Mouse (Mus musculus) embryo, embryonic 10 days (tissue): ENCODE data around the gene Gpr55.
A peak's percentile ranks its signal among the peaks of the same experiment; 100 is the strongest.

ENCODE experiments used
- DNase-seq: peaks from one replicate; pipeline ENCODE4 v3.0.0-alpha.2; 2015; ENCODE audit warnings: low spot score

The Gpr55 gene

GRCm38 (mm10) chr1:85915890-85916289, 44.9 kb downstream of the Gpr55 start:
- no peak for DNase-seq

GRCm38 (mm10) chr1:85913078-85913755, 47.6 kb downstream of the Gpr55 start:
- no peak for DNase-seq

- DNase-seq, result no peak
Measured at GRCm38 (mm10) chr1:85908754-85909590, 51.8 kb downstream of the Gpr55 start.

- DNase-seq, result no peak
Measured at GRCm38 (mm10) chr1:85906892-85907291, 53.9 kb downstream of the Gpr55 start.

GRCm38 (mm10) chr1:85902108-85902561, 58.7 kb downstream of the Gpr55 start:
- no peak for DNase-seq

- DNase-seq, result no peak
Measured at GRCm38 (mm10) chr1:85901516-85902107, 59.2 kb downstream of the Gpr55 start.

- DNase-seq, result no peak
Measured at GRCm38 (mm10) chr1:85900521-85901333, 60.1 kb downstream of the Gpr55 start.

GRCm38 (mm10) chr1:85899388-85899761, 61.4 kb downstream of the Gpr55 start:
- peak; percentile 25 for DNase-seq

GRCm38 (mm10) chr1:85898761-85899387, 61.9 kb downstream of the Gpr55 start:
- no peak for DNase-seq

- no peak for DNase-seq
Measured at GRCm38 (mm10) chr1:85897901-85898760, 62.7 kb downstream of the Gpr55 start.

- DNase-seq, result no peak
Measured at GRCm38 (mm10) chr1:85896781-85897700, 63.8 kb downstream of the Gpr55 start.

GRCm38 (mm10) chr1:85896110-85896509, 64.7 kb downstream of the Gpr55 start:
- DNase-seq, result no peak

GRCm38 (mm10) chr1:85895391-85895837, 65.4 kb downstream of the Gpr55 start:
- peak; percentile 78 for DNase-seq

GRCm38 (mm10) chr1:85894748-85895360, 66.0 kb downstream of the Gpr55 start:
- peak; percentile 86 for DNase-seq

- peak; percentile 94 for DNase-seq
Measured at GRCm38 (mm10) chr1:85894231-85894747, 66.5 kb downstream of the Gpr55 start, which contains the start of gene Itm2c. Gene Itm2c, plus strand, starts transcription at chr1:85894281.
